Mouse (Mus musculus) small intestine, adult 2 months (tissue): ENCODE data around the gene Zfp553.

Source experiments
- CTCF ChIP-seq: fragments of 200-500 bp; IDR thresholded peaks from 2 replicates; pipeline ENCODE4 v1.5.1; 2012; ENCODE audit warnings: low read depth, mild to moderate bottlenecking, control low read depth, inconsistent platforms, low read length, moderate library complexity, mixed read lengths; ENCODE audit not compliant: insufficient replicate concordance, insufficient read length; ENCODE audit errors: extremely low read depth
- POLR2A ChIP-seq: fragments of 200-500 bp; IDR thresholded peaks from 2 replicates; pipeline ENCODE4 v1.6.1; 2012; ENCODE audit warnings: low read depth, mild to moderate bottlenecking, control low read depth, inconsistent platforms, low read length, moderate library complexity

GRCm38 (mm10) chr7:127185601-127186000, 47.3 kb upstream of the Zfp553 start:
- TF ChIP-seq CTCF = peak; percentile 37; the same call in 1 of the 2 replicates
- TF ChIP-seq POLR2A = no peak
